Mouse (Mus musculus) retina, adult 2 months (tissue): ENCODE results near the gene Sik1.

Experiments used
- DNase-seq: peaks from one replicate; pipeline ENCODE4 v3.0.0-alpha.2; 2012; ENCODE audit warnings: low read depth, low spot score

The Sik1 gene

GRCm38 (mm10) chr17:31831866-31832576 lies 23.6 kb downstream of the Sik1 start:
- DNase-seq = no peak

- DNase-seq = no peak
Measured at GRCm38 (mm10) chr17:31831097-31831865, 24.3 kb downstream of the Sik1 start.

GRCm38 (mm10) chr17:31830506-31831075 lies 25.0 kb downstream of the Sik1 start:
- DNase-seq = no peak

- no peak for DNase-seq
Measured at GRCm38 (mm10) chr17:31828916-31829315, 26.7 kb downstream of the Sik1 start.

GRCm38 (mm10) chr17:31828118-31828517 lies 27.5 kb downstream of the Sik1 start:
- no peak for DNase-seq

- no peak for DNase-seq
Measured at GRCm38 (mm10) chr17:31827206-31827605, 28.4 kb downstream of the Sik1 start.

GRCm38 (mm10) chr17:31826669-31827068 lies 28.9 kb downstream of the Sik1 start:
- DNase-seq = no peak

GRCm38 (mm10) chr17:31825678-31826077 lies 29.9 kb downstream of the Sik1 start:
- DNase-seq = no peak

- DNase-seq = no peak
Measured at GRCm38 (mm10) chr17:31824812-31825211, 30.8 kb downstream of the Sik1 start.

- DNase-seq = no peak
Measured at GRCm38 (mm10) chr17:31821136-31821933, 34.3 kb downstream of the Sik1 start.

- no peak for DNase-seq
Measured at GRCm38 (mm10) chr17:31820099-31820846, 35.3 kb downstream of the Sik1 start.

- DNase-seq = no peak
Measured at GRCm38 (mm10) chr17:31819372-31819771, 36.2 kb downstream of the Sik1 start.

- no peak for DNase-seq
Measured at GRCm38 (mm10) chr17:31817815-31818214, 37.8 kb downstream of the Sik1 start.

- no peak for DNase-seq
Measured at GRCm38 (mm10) chr17:31817203-31817602, 38.4 kb downstream of the Sik1 start.

GRCm38 (mm10) chr17:31814848-31815247 lies 40.8 kb downstream of the Sik1 start:
- no peak for DNase-seq

- no peak for DNase-seq
Measured at GRCm38 (mm10) chr17:31813938-31814622, 41.5 kb downstream of the Sik1 start.

GRCm38 (mm10) chr17:31811333-31811732 lies 44.3 kb downstream of the Sik1 start:
- no peak for DNase-seq

- no peak for DNase-seq
Measured at GRCm38 (mm10) chr17:31809894-31810293, 45.7 kb downstream of the Sik1 start.

GRCm38 (mm10) chr17:31809136-31809535 lies 46.5 kb downstream of the Sik1 start:
- no peak for DNase-seq

- no peak for DNase-seq
Measured at GRCm38 (mm10) chr17:31808082-31808875, 47.3 kb downstream of the Sik1 start.
